Mouse (Mus musculus) thymus, adult 2 months (tissue): ENCODE measurements around the gene Rsph6a. TPM values are rescaled to one million over a fixed set of nuclear protein-coding genes. Genes with fewer than 3 reads are reported as not detected.

ENCODE experiments used
- DNase-seq: peaks from one replicate; pipeline ENCODE4 v3.0.0; 2021
- H3K27ac ChIP-seq: fragments of 200-500 bp; 2 replicates; pipeline ENCODE4 v1.5.1; 2012; ENCODE audit warnings: low read length, control low read depth; ENCODE audit not compliant: control insufficient read depth, insufficient read depth
- H3K27me3 ChIP-seq: fragments of 200-500 bp; 2 replicates; pipeline ENCODE4 v1.6.1; 2012; ENCODE audit warnings: mild to moderate bottlenecking, low read length, moderate library complexity, mixed read lengths; ENCODE audit not compliant: control insufficient read depth, insufficient read depth
- H3K36me3 ChIP-seq: fragments of 200-500 bp; 2 replicates; pipeline ENCODE4 v1.6.1; 2012; ENCODE audit warnings: mild to moderate bottlenecking, low read length, moderate library complexity; ENCODE audit not compliant: control insufficient read depth, insufficient read depth
- H3K4me1 ChIP-seq: fragments of 200-500 bp; replicated peaks from 2 replicates; pipeline ENCODE4 v1.6.1; 2012; ENCODE audit warnings: low read length; ENCODE audit not compliant: control insufficient read depth, insufficient read depth
- H3K4me3 ChIP-seq: fragments of 200-500 bp; 2 replicates; pipeline ENCODE4 v1.5.1; 2012; ENCODE audit warnings: mild to moderate bottlenecking, low read length, control low read depth, moderate library complexity; ENCODE audit not compliant: control insufficient read depth, insufficient read depth
- CTCF ChIP-seq: fragments of 200-500 bp; IDR thresholded peaks from 2 replicates; pipeline ENCODE4 v1.5.1; 2012; ENCODE audit warnings: mild to moderate bottlenecking, control low read depth, low read length, moderate library complexity, borderline replicate concordance; ENCODE audit not compliant: control insufficient read depth, poor library complexity, insufficient read depth; ENCODE audit errors: extremely low read depth
- POLR2A ChIP-seq: fragments of 200-500 bp; IDR thresholded peaks from 2 replicates; pipeline ENCODE4 v1.6.1; 2012; ENCODE audit warnings: mild to moderate bottlenecking, low read length, control low read depth, moderate library complexity; ENCODE audit not compliant: control insufficient read depth, poor library complexity, insufficient read depth; ENCODE audit errors: extremely low read depth
- WGBS: fragments of 180-500 bp; shearing (Covaris S2); methylation state at CpG from one replicate; pipeline ENCODE4 v1.1.7; 2018; 5-methylcytosine and 5-hydroxymethylcytosine counted together
- polyA plus RNA-seq: library from polyadenylated mRNA; depleted of rRNA; stranded (reverse); fragments of >200 nt; gene quantifications from 2 replicates; pipeline ENCODE4 v1.2.3, GENCODE M21; 2012

The Rsph6a gene
- polyA plus RNA-seq, 1 experiment, result 0.18 TPM

GRCm38 (mm10) chr7:19044616-19045015 lies 9.9 kb upstream of the Rsph6a start:
- H3K27me3 ChIP-seq, result no peaks in the 10 kb centered on the region
- no peak overlapping the region for H3K27ac ChIP-seq
- DNase-seq, result no peak
- peaks cover 89% of the 10 kb centered on the region for H3K36me3 ChIP-seq
- H3K4me3 ChIP-seq, result no peak overlapping the region
- no peak for TF ChIP-seq POLR2A
- TF ChIP-seq CTCF, result no peak
- 99% methylated on average over 6 of the region's 6 CpGs for WGBS
- no peaks in the 10 kb centered on the region for H3K4me1 ChIP-seq

- Histone ChIP-seq H3K27ac (no peak overlapping the region), H3K36me3 (peaks cover 79% of the 10 kb centered on the region), H3K27me3 (no peaks in the 10 kb centered on the region), H3K4me3 (no peak overlapping the region), H3K4me1 (no peaks in the 10 kb centered on the region)
- DNase-seq, result no peak
- TF ChIP-seq CTCF (no peak), POLR2A (no peak)
- WGBS, result 97% methylated on average over 11 of the region's 11 CpGs
These were observed 8.0 kb upstream of the Rsph6a start for GRCm38 (mm10) chr7:19046286-19047069.

GRCm38 (mm10) chr7:19048006-19048527 lies 6.4 kb upstream of the Rsph6a start:
- Histone ChIP-seq H3K27ac (no peak overlapping the region), H3K27me3 (no peaks in the 10 kb centered on the region), H3K4me1 (no peaks in the 10 kb centered on the region), H3K4me3 (no peak overlapping the region), H3K36me3 (peaks cover 64% of the 10 kb centered on the region)
- DNase-seq, result no peak
- 79% methylated on average over 14 of the region's 14 CpGs for WGBS
- TF ChIP-seq POLR2A (no peak), CTCF (no peak)

- no peak for TF ChIP-seq POLR2A
- TF ChIP-seq CTCF, result no peak
- DNase-seq, result no peak
- H3K27me3 ChIP-seq, result no peaks in the 10 kb centered on the region
- no peak overlapping the region for H3K27ac ChIP-seq
- H3K36me3 ChIP-seq, result peaks cover 54% of the 10 kb centered on the region
- no peak overlapping the region for H3K4me3 ChIP-seq
- no peaks in the 10 kb centered on the region for H3K4me1 ChIP-seq
- 93% methylated on average over 5 of the region's 5 CpGs for WGBS
These were observed 5.2 kb upstream of the Rsph6a start for GRCm38 (mm10) chr7:19049252-19049651.

GRCm38 (mm10) chr7:19050172-19050571 lies 4.3 kb upstream of the Rsph6a start:
- 93% methylated on average over 8 of the region's 8 CpGs for WGBS
- Histone ChIP-seq H3K27me3 (no peaks in the 10 kb centered on the region), H3K4me3 (no peak overlapping the region), H3K27ac (no peak overlapping the region), H3K4me1 (no peaks in the 10 kb centered on the region), H3K36me3 (peaks cover 45% of the 10 kb centered on the region)
- no peak for TF ChIP-seq POLR2A
- TF ChIP-seq CTCF, result no peak
- no peak for DNase-seq

GRCm38 (mm10) chr7:19051161-19051560 lies 3.3 kb upstream of the Rsph6a start:
- Histone ChIP-seq H3K27ac (no peak overlapping the region), H3K27me3 (no peaks in the 10 kb centered on the region), H3K4me3 (no peak overlapping the region), H3K36me3 (peaks cover 36% of the 10 kb centered on the region), H3K4me1 (no peaks in the 10 kb centered on the region)
- WGBS, result 93% methylated on average over 4 of the region's 4 CpGs
- no peak for TF ChIP-seq POLR2A
- no peak for TF ChIP-seq CTCF
- DNase-seq, result no peak
